Mouse (Mus musculus) kidney, adult 8-10 months (tissue): ENCODE measurements at regions not wholly inside any gene's neighbourhood (a gene's known extent, or its start where the extent isn't known, plus 50 kb on each side); places are given as distances from the start of the nearest gene placed in this dataset.
"Not testable (repeated sequence)": the region's sequence is repeated elsewhere in the genome, so short reads cannot be mapped to it uniquely, and the experiment has no call there.

ENCODE experiments used
- DNase-seq, 2 experiments: peaks; one replicate each; pipeline ENCODE4 v3.0.0; 2022

- not testable (repeated sequence) for DNase-seq
Observed at GRCm38 (mm10) chr14:53559386-53559920, 694.5 kb downstream of the Dad1 start.

- no peak for DNase-seq
Observed at GRCm38 (mm10) chr14:53553771-53554170, 700.1 kb downstream of the Dad1 start.

GRCm38 (mm10) chr14:53547365-53547764 is 706.5 kb downstream of the Dad1 start:
- not testable (repeated sequence) for DNase-seq

GRCm38 (mm10) chr14:53545351-53545750 is 708.6 kb downstream of the Dad1 start:
- no peak for DNase-seq

DNA sequence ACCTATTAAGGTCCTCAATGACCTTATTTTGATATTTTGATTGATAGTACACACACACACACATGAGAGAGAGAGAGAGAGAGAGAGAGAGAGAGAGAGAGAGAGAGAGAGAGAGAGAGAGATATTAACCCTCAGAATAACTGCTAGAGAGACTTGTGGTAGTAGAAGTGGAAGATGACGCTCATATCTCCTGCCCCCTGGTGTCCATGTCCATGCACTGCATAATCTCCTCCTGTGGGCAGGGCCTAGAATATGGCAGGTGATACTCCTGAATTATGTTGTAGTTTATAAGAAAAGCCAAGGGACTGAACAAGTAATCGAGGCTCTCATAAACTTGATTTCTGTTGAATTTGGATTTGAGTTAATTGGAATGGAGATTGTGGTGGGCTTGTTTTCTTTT is 712.3 kb downstream of the Dad1 start:
- DNase-seq: peak in 1 of 2 experiments; percentile 35

- DNase-seq: not testable (repeated sequence)
Observed at GRCm38 (mm10) chr14:53537895-53538294, 716.0 kb downstream of the Dad1 start.

DNA sequence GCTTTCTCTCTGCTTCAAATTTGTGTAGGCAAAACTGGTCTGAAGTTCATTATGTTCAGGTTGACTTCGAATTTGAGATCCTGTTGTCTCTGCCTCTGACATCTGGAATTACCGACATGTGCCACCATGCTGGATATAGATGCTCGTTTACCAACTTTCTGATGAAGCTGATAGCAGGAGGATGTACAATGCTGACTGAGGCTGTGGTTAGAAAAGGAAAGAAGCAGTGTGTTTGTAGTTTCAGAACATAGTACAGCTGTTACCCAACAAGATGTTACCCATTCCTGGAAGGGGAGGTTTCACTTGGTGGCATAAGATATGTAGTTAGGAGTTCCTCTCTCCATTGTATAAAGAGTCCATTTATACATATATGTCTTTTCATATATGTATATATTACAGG is 730.5 kb downstream of the Dad1 start:
- DNase-seq: not testable (repeated sequence)

- not testable (repeated sequence) for DNase-seq
Observed at GRCm38 (mm10) chr14:53518954-53519353, 735.0 kb downstream of the Dad1 start.

DNA sequence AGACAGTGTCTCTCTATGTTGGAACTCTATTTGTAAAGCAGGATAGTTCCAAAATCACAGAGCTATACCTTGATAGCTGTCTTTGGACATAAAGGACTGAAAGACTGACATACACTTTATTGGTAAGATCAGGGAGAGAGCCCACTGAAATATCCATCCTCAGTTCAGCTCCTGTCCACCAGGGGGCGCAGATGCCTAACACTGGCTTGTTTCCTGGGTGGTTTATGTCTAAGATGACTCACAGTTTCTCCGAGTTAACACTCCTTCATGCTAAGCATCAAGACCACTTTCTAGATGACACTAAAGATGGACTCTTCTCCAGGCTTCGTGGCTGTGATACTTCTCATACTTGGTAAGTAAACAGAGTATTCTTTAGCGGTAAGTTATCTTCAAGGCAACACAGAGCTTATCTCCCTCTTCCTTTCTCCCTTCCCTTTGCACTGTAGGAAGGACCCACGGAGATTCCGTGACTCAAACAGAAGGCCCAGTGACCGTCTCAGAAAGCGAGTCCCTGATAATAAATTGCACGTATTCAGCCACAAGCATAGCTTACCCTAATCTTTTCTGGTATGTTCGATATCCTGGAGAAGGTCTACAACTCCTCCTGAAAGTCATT is 737.2 kb downstream of the Dad1 start:
- DNase-seq: not testable (repeated sequence)

GRCm38 (mm10) chr14:53505389-53505788 is 748.5 kb downstream of the Dad1 start:
- DNase-seq: peak in 1 of 2 experiments; percentile 30

GRCm38 (mm10) chr14:53488383-53488782 is 765.5 kb downstream of the Dad1 start:
- not testable (repeated sequence) for DNase-seq

- not testable (repeated sequence) for DNase-seq
Observed at GRCm38 (mm10) chr14:53487611-53488010, 766.3 kb downstream of the Dad1 start.

DNA sequence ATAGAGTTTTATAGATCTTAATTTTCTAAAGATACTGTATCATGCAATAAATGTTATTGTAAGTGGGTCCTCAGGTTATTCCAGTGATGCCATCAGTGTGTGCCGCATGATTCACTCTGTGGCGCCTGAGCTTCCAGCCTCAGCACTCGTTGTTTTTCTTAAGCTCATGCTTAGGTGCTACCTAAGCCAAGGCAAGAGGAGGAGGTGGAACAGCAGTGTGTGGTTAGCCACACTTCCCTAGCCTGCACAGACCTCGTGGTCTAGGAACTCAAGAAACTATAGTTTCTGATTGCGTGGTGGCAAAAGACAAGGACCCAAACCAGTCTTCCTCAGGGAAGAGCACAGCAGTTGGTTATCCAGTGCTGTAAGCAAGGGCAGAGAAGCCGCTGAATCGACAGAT is 779.7 kb downstream of the Dad1 start:
- DNase-seq: not testable (repeated sequence)

DNA sequence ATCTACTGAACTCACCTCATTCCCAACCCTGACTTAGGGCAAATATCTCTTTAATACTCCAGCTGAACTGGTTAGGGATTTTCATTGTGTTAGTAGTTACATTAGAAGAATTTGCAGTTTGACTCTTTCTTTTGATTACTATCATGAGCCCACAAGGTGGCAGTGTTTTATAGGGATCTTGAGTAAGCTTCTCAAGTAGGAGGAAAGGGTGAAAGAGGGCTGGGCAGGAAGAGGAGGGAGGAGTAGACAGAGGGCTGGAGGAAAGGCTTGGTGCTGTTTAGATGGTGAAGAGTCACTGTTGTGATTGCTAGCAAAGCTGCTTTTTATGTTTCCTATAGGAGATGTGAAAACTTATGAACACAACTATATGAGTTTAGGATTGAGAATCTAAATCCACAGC is 793.1 kb downstream of the Dad1 start:
- not testable (repeated sequence) for DNase-seq

DNA sequence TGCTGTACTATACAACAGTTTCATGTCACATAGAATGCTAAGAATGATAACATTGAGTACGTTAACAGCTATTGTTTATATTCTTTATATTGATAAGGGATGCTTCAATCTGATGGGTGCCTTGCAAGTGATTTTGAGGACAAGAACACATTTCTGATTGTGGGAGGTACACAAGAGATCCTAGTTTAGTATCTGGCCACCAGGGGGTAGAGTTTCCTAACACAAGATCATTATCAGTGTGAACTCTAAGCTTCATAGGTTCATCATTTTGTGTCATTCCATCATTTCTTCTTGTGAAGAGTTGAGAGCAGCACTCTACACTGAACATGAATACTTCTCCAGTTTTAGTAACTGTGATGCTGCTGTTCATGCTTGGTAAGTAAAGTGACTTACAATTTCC is 799.9 kb downstream of the Dad1 start:
- DNase-seq: no peak

DNA sequence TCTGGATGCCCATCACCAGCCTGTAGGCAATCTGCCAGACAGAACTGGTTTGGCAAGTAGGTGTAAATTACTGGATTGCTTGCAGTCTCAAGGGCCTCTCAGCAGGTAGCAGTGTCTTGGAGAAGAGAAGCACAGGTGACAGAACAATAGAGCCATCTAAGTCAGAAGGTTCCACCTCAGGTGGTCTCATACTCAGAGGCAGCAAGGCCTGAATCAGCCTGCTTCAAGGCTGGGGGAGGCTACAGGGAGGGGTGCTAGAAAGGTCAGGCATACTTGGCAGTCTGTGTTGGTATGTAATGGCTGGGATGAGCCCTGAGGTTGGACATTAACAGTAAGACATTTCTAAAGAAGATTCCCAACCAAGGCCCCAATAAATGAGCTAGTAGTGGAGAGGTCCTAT is 814.3 kb downstream of the Dad1 start:
- not testable (repeated sequence) for DNase-seq

GRCm38 (mm10) chr14:53430130-53430529 is 823.8 kb downstream of the Dad1 start:
- not testable (repeated sequence) for DNase-seq

- DNase-seq: not testable (repeated sequence)
Observed at GRCm38 (mm10) chr14:53428447-53428846, 825.5 kb downstream of the Dad1 start.

- not testable (repeated sequence) for DNase-seq
Observed at GRCm38 (mm10) chr14:53427636-53428035, 826.3 kb downstream of the Dad1 start.

- DNase-seq: not testable (repeated sequence)
Observed at GRCm38 (mm10) chr14:53416955-53417354, 836.9 kb downstream of the Dad1 start.

- not testable (repeated sequence) for DNase-seq
Observed at GRCm38 (mm10) chr14:53407500-53408227, 846.2 kb downstream of the Dad1 start.

GRCm38 (mm10) chr14:53390307-53390706 is 863.6 kb downstream of the Dad1 start:
- not testable (repeated sequence) for DNase-seq

DNA sequence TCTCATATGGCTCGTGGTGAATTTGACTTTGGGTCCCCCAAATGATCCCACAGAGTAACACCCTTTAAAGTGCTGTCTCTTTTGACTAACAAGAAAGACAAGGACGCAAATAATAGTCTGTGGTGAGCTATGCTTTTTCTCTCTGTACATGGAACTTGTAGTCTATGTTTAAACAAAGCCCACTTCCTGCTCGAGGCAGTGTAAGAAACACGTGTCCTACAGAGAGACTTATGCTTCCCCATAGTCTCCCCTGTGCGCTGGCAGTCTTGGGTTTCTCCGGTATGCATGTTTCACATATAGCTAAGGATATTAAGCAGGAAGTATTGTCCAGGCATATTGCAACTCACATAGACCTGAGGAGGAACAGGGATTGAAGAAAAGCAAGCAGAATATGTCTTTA is 879.0 kb upstream of the Olfr1507 start:
- DNase-seq: not testable (repeated sequence)
